Mouse (Mus musculus) C2C12 (cell line): ENCODE measurements at regions not wholly inside any gene's neighbourhood (a gene's known extent, or its start where the extent isn't known, plus 50 kb on each side); places are given as distances from the start of the nearest gene placed in this dataset.

ENCODE experiments used
- CTCF ChIP-seq: IDR thresholded peaks from one replicate; pipeline ENCODE4 v1.5.1; 2011; ENCODE audit not compliant: control insufficient read depth, insufficient read depth, insufficient read length
- MAX ChIP-seq: IDR thresholded peaks from one replicate; pipeline ENCODE4 v1.6.1; 2011; ENCODE audit warnings: mild to moderate bottlenecking, control low read depth
- MYOD1 ChIP-seq: IDR thresholded peaks from one replicate; pipeline ENCODE4 v1.6.1; 2011; ENCODE audit warnings: low read depth; ENCODE audit not compliant: control insufficient read depth, insufficient read length

DNA sequence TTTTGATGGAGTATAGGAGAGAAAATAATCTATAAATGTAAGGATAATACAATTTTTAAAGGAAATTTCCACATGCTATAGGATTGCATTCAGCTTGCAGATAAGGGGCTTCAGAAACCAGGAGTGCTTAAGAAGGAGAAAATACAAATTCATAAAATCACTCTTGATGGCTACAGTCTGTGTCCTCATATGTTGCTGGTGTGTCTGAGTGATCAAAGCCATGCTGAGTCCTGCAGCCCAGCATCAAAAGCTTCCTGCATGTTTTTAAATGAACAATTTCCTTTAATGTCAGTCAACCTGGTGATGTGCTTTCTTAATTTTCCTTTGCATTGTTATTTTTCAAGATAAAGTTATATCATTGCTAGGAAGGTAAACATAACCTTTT lies 186.1 kb upstream of the Grm3 start:
- TF ChIP-seq CTCF (no peak), MYOD1 (no peak), MAX (no peak)
